Mouse (Mus musculus) olfactory bulb, adult 2 months (tissue): Measurements from ENCODE around the gene Slc9a8.

Experiments used
- CTCF ChIP-seq: fragments of 200-500 bp; IDR thresholded peaks from 2 replicates; pipeline ENCODE4 v1.5.1; 2012; ENCODE audit warnings: low read depth, mild to moderate bottlenecking, low read length, moderate library complexity; ENCODE audit not compliant: insufficient read depth
- POLR2A ChIP-seq: fragments of 200-500 bp; IDR thresholded peaks from 2 replicates; pipeline ENCODE4 v1.6.1; 2012; ENCODE audit warnings: mild to moderate bottlenecking, low read depth, low read length, moderate library complexity; ENCODE audit not compliant: insufficient read depth

DNA sequence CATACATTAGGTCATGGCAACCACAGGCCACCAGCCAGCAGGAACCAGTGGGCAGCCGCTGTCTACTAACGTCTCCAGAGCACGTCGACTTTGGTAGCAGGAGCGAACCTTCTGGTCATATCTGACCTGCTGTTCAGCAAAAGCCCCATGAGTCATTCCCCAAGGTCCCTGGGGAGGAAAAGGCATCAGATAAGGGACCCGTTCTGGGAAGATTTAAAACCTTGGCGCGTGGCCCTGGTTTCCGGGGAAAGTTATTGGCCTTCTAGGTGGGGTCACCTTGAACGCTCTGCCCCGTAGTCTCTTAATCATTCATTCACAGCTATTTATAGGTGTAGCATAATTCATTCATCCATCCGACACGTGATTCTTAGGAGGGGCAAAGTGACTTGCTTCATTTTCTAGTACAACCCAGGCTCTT is 37.8 kb upstream of the Slc9a8 start:
- TF ChIP-seq CTCF (no peak), POLR2A (no peak)
